Mouse (Mus musculus) midbrain, embryonic 10.5 days (tissue): ENCODE measurements at regions not wholly inside any gene's neighbourhood (a gene's known extent, or its start where the extent isn't known, plus 50 kb on each side); places are given as distances from the start of the nearest gene placed in this dataset.

Experiments
- DNase-seq: peaks from one replicate; pipeline ENCODE4 v3.0.0-alpha.2; 2017; ENCODE audit warnings: low spot score
- H3K27ac ChIP-seq: fragments of 300-500 bp; sonication (generic); replicated peaks from 2 replicates; pipeline ENCODE4 v1.5.1; 2016; ENCODE audit warnings: mild to moderate bottlenecking
- H3K27me3 ChIP-seq: fragments of 300-500 bp; sonication (generic); 2 replicates; pipeline ENCODE4 v1.6.1; 2016; ENCODE audit warnings: low read depth, mild to moderate bottlenecking; ENCODE audit not compliant: poor library complexity, severe bottlenecking
- H3K36me3 ChIP-seq: fragments of 300-500 bp; sonication (generic); 2 replicates; pipeline ENCODE4 v1.6.1; 2016; ENCODE audit warnings: mild to moderate bottlenecking, moderate library complexity
- H3K4me1 ChIP-seq: fragments of 300-500 bp; sonication (generic); 2 replicates; pipeline ENCODE4 v1.6.1; 2016
- H3K4me3 ChIP-seq: fragments of 300-500 bp; sonication (generic); 2 replicates; pipeline ENCODE4 v1.5.1; 2016; ENCODE audit warnings: mild to moderate bottlenecking, moderate library complexity
- H3K9me3 ChIP-seq: fragments of 300-500 bp; sonication (generic); replicated peaks from 2 replicates; pipeline ENCODE4 v1.6.1; 2016; ENCODE audit warnings: mild to moderate bottlenecking
- WGBS: fragments of 180-500 bp; shearing (Covaris S2); methylation state at CpG from one replicate; pipeline ENCODE4 v1.1.7; 2016; 5-methylcytosine and 5-hydroxymethylcytosine counted together

- peak; percentile 24 for DNase-seq
- Histone ChIP-seq H3K36me3 (no peaks in the 10 kb centered on the region), H3K4me3 (no peak overlapping the region), H3K27me3 (peaks cover 12% of the 10 kb centered on the region), H3K9me3 (no peaks in the 10 kb centered on the region), H3K27ac (peak overlapping the region; percentile 59), H3K4me1 (peaks cover 44% of the 10 kb centered on the region)
- WGBS, result 23% methylated on average over 7 of the region's 7 CpGs
Measured at GRCm38 (mm10) chr2:34031421-34031820, 143.7 kb upstream of the Mvb12b start.

GRCm38 (mm10) chr2:34031001-34031412, 143.3 kb upstream of the Mvb12b start:
- H3K27ac ChIP-seq, result peak overlapping the region; percentile 59

GRCm38 (mm10) chr2:34027445-34027844, 139.7 kb upstream of the Mvb12b start:
- peaks cover 12% of the 10 kb centered on the region for H3K27me3 ChIP-seq
- no peaks in the 10 kb centered on the region for H3K9me3 ChIP-seq
- no peaks in the 10 kb centered on the region for H3K36me3 ChIP-seq
- peak overlapping the region; percentile 21; the same call in 1 of the 2 replicates for H3K4me3 ChIP-seq
- peak overlapping the region; percentile 72 for H3K27ac ChIP-seq
- WGBS, result 32% methylated on average over 9 of the region's 9 CpGs
- H3K4me1 ChIP-seq, result peaks cover 36% of the 10 kb centered on the region
- peak; percentile 47 for DNase-seq

More at GRCm38 (mm10) chr2:34031001-34031412, 143.3 kb upstream of the Mvb12b start:
- Histone ChIP-seq H3K36me3 (no peaks in the 10 kb centered on the region), H3K27me3 (peaks cover 12% of the 10 kb centered on the region), H3K4me3 (no peak overlapping the region), H3K9me3 (no peaks in the 10 kb centered on the region), H3K4me1 (peaks cover 44% of the 10 kb centered on the region)
- no peak for DNase-seq
- 21% methylated on average over 11 of the region's 11 CpGs for WGBS

GRCm38 (mm10) chr2:34026566-34027360, 139.0 kb upstream of the Mvb12b start:
- peaks cover 12% of the 10 kb centered on the region for H3K27me3 ChIP-seq

GRCm38 (mm10) chr2:34025715-34026360, 138.1 kb upstream of the Mvb12b start:
- H3K36me3 ChIP-seq, result no peaks in the 10 kb centered on the region
- H3K9me3 ChIP-seq, result peaks cover 10% of the 10 kb centered on the region
- no peak overlapping the region for H3K4me3 ChIP-seq
- DNase-seq, result peak; percentile 46
- peaks cover 21% of the 10 kb centered on the region for H3K4me1 ChIP-seq
- WGBS, result 63% methylated on average over 10 of the region's 10 CpGs
- H3K27ac ChIP-seq, result no peak overlapping the region
- peaks cover 12% of the 10 kb centered on the region for H3K27me3 ChIP-seq

More at GRCm38 (mm10) chr2:34026566-34027360, 139.0 kb upstream of the Mvb12b start:
- no peak for DNase-seq
- H3K4me1 ChIP-seq, result peaks cover 31% of the 10 kb centered on the region
- H3K27ac ChIP-seq, result peak overlapping the region; percentile 72
- WGBS, result 83% methylated on average over 16 of the region's 16 CpGs
- no peaks in the 10 kb centered on the region for H3K36me3 ChIP-seq
- no peak overlapping the region for H3K4me3 ChIP-seq
- peaks cover 4% of the 10 kb centered on the region for H3K9me3 ChIP-seq

- WGBS, result 72% methylated on average over 5 of the region's 5 CpGs
- peaks cover 27% of the 10 kb centered on the region for H3K4me1 ChIP-seq
- no peaks in the 10 kb centered on the region for H3K36me3 ChIP-seq
- H3K27ac ChIP-seq, result no peak overlapping the region; the same call in 1 of the 2 replicates
- no peaks in the 10 kb centered on the region for H3K27me3 ChIP-seq
- DNase-seq, result no peak
- H3K9me3 ChIP-seq, result peaks cover 10% of the 10 kb centered on the region
- H3K4me3 ChIP-seq, result no peak overlapping the region
Measured at GRCm38 (mm10) chr2:34017142-34017453, 129.4 kb upstream of the Mvb12b start.

- Histone ChIP-seq H3K27me3 (no peaks in the 10 kb centered on the region), H3K4me1 (peaks cover 27% of the 10 kb centered on the region), H3K36me3 (no peaks in the 10 kb centered on the region), H3K27ac (no peak overlapping the region; the same call in 1 of the 2 replicates), H3K4me3 (no peak overlapping the region), H3K9me3 (peaks cover 5% of the 10 kb centered on the region; the same call in 1 of the 2 replicates)
- DNase-seq, result no peak
- 44% methylated on average over 20 of the region's 20 CpGs for WGBS
Measured at GRCm38 (mm10) chr2:34016350-34017141, 128.8 kb upstream of the Mvb12b start.

- Histone ChIP-seq H3K9me3 (no peaks in the 10 kb centered on the region), H3K4me1 (peaks cover 27% of the 10 kb centered on the region), H3K4me3 (no peak overlapping the region), H3K27me3 (no peaks in the 10 kb centered on the region), H3K27ac (0 out of 2 replicates have a peak overlapping the region, but pooled peaks have one; percentile 49), H3K36me3 (no peaks in the 10 kb centered on the region)
- WGBS, result 87% methylated on average over 7 of the region's 7 CpGs
- no peak for DNase-seq
Measured at GRCm38 (mm10) chr2:34015640-34015995, 127.9 kb upstream of the Mvb12b start.

GRCm38 (mm10) chr2:34014868-34015639, 127.3 kb upstream of the Mvb12b start:
- Histone ChIP-seq H3K4me3 (no peak overlapping the region), H3K27me3 (no peaks in the 10 kb centered on the region), H3K27ac (0 out of 2 replicates have a peak overlapping the region, but pooled peaks have one; percentile 49), H3K9me3 (no peaks in the 10 kb centered on the region), H3K4me1 (peaks cover 27% of the 10 kb centered on the region), H3K36me3 (no peaks in the 10 kb centered on the region)
- 73% methylated on average over 8 of the region's 8 CpGs for WGBS
- DNase-seq, result no peak

GRCm38 (mm10) chr2:34010166-34010565, 122.4 kb upstream of the Mvb12b start:
- peaks cover 6% of the 10 kb centered on the region for H3K4me1 ChIP-seq
- no peak overlapping the region for H3K4me3 ChIP-seq
- H3K27ac ChIP-seq, result no peak overlapping the region
- H3K27me3 ChIP-seq, result no peaks in the 10 kb centered on the region
- 81% methylated on average over 1 of the region's 1 CpGs for WGBS
- H3K36me3 ChIP-seq, result no peaks in the 10 kb centered on the region
- DNase-seq, result no peak
- no peaks in the 10 kb centered on the region for H3K9me3 ChIP-seq

- WGBS, result 93% methylated on average over 7 of the region's 7 CpGs
- DNase-seq, result no peak
- Histone ChIP-seq H3K4me1 (no peaks in the 10 kb centered on the region), H3K27me3 (no peaks in the 10 kb centered on the region), H3K36me3 (no peaks in the 10 kb centered on the region), H3K9me3 (no peaks in the 10 kb centered on the region), H3K4me3 (no peak overlapping the region), H3K27ac (no peak overlapping the region)
Measured at GRCm38 (mm10) chr2:34007916-34008315, 120.2 kb upstream of the Mvb12b start.

- no peak for DNase-seq
- no peaks in the 10 kb centered on the region for H3K27me3 ChIP-seq
- WGBS, result 91% methylated on average over 7 of the region's 7 CpGs
- H3K4me3 ChIP-seq, result no peak overlapping the region
- no peaks in the 10 kb centered on the region for H3K4me1 ChIP-seq
- H3K9me3 ChIP-seq, result no peaks in the 10 kb centered on the region; the same call in 1 of the 2 replicates
- no peak overlapping the region for H3K27ac ChIP-seq
- H3K36me3 ChIP-seq, result no peaks in the 10 kb centered on the region
Measured at GRCm38 (mm10) chr2:33997106-33997505, 109.4 kb upstream of the Mvb12b start.
